Mouse (Mus musculus): ENCODE results near the gene Fhit.

- no peak for TF ChIP-seq POLR2A (IDR thresholded peaks at IDR 0.05; ENCODE audit: borderline replicate concordance, control insufficient read depth, low read depth, low read length)
- TF ChIP-seq CTCF (IDR thresholded peaks at IDR 0.05; ENCODE audit: control insufficient read depth, insufficient read depth, low read length): no peak
Observed at GRCm38 (mm10) chr14:10316764-10317163, 845.1 kb downstream of the Fhit start.

Measured in bone marrow, adult 2 months (tissue).